Mouse (Mus musculus): Measurements from ENCODE around the gene Tmem189. TPM values are rescaled to one million over a fixed set of nuclear protein-coding genes. Genes with fewer than 3 reads are reported as not detected.

Tmem189 gene
- polyA plus RNA-seq, 1 experiment from 2014 or later, result 22.1 TPM

DNA sequence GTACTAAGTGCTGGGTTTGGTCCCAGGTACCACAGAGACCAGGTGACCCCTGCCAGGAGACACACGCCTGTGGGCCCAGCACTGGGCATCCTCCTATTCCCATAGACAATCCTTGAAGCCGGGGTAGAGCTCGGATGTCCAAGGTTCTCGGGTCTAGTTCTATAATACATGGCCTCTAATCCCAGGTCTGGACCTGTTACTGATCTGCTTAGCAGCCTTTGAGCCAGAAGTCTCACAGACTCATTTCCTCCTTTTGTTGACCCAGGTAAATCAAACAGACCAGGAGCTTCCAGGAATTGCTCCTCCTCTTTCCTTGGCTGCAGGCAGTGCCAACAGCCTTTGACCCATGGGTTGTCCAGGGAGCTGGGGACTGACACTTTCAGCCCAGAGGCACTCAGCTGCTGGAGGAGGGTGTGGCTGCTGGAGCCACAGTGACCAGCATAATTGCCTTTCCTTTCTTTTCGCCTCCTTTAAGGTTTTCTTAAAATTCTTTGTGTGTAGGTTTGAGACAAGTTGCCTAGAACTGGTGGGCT, 18.5 kb downstream of the Tmem189 start:
- Histone ChIP-seq H3K4me3 (no peak overlapping the region), H3K27ac (no peak overlapping the region), H3K9me3 (replicated peaks) (no peaks in the 10 kb centered on the region), H3K27me3 (no peaks in the 10 kb centered on the region), H3K9ac (no peak overlapping the region), H3K4me1 (no peaks in the 10 kb centered on the region), H3K36me3 (ENCODE audit: poor library complexity, severe bottlenecking) (no peaks in the 10 kb centered on the region), H3K4me2 (0 out of 2 replicates have a peak overlapping the region, but pooled peaks have one; percentile 2)
- WGBS, result 90% methylated on average over 5 of the region's 5 CpGs
- no peak for ATAC-seq

- Histone ChIP-seq H3K27me3 (no peaks in the 10 kb centered on the region), H3K9me3 (replicated peaks) (no peaks in the 10 kb centered on the region), H3K4me2 (no peak overlapping the region), H3K36me3 (ENCODE audit: poor library complexity, severe bottlenecking) (no peaks in the 10 kb centered on the region), H3K27ac (no peak overlapping the region), H3K4me3 (no peak overlapping the region), H3K4me1 (no peaks in the 10 kb centered on the region), H3K9ac (no peak overlapping the region)
- 76% methylated on average over 4 of the region's 4 CpGs for WGBS
- no peak for ATAC-seq
These were observed 20.2 kb downstream of the Tmem189 start for GRCm38 (mm10) chr2:167669398-167669797.

DNA sequence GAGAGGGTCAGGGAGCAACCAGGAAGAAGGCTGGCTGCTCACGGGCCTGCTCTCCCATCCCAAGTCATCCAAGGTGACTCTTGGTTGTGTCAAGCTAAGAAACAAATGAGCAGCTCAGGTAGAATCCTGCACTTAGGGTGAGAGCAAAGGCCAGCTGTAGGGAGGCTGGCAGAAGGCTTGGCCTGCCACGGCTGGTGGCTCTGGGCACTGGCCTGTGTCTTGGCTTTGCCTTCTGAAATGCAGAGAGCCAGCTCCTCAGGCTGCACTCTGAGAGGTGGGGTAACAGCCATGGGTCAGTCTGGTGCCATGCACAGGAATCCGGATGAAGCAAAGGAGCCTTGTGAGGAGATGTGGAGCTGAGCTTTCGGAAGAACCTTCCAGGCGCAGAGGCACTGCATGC, 21.2 kb downstream of the Tmem189 start:
- 88% methylated on average over 5 of the region's 5 CpGs for WGBS

GRCm38 (mm10) chr2:167665972-167666713, 23.5 kb downstream of the Tmem189 start:
- H3K36me3 ChIP-seq (ENCODE audit: poor library complexity, severe bottlenecking), result no peaks in the 10 kb centered on the region
- no peak overlapping the region for H3K4me2 ChIP-seq
- H3K9me3 ChIP-seq (replicated peaks), result no peaks in the 10 kb centered on the region
- H3K4me1 ChIP-seq, result peaks cover 5% of the 10 kb centered on the region; the same call in 1 of the 2 replicates
- no peak overlapping the region for H3K27ac ChIP-seq
- no peak for ATAC-seq
- no peak overlapping the region for H3K9ac ChIP-seq
- peaks cover 15% of the 10 kb centered on the region for H3K27me3 ChIP-seq
- no peak overlapping the region for H3K4me3 ChIP-seq
- 85% methylated on average over 18 of the region's 18 CpGs for whole genome bisulfite sequencing

More for the DNA sequence above, 21.2 kb downstream of the Tmem189 start:
- H3K27ac ChIP-seq, result no peak overlapping the region
- H3K27me3 ChIP-seq, result peaks cover under 1% of the 10 kb centered on the region; the same call in 1 of the 2 replicates
- no peak overlapping the region for H3K4me3 ChIP-seq
- no peak for ATAC-seq
- H3K9ac ChIP-seq, result no peak overlapping the region
- H3K36me3 ChIP-seq (ENCODE audit: poor library complexity, severe bottlenecking), result no peaks in the 10 kb centered on the region
- H3K4me2 ChIP-seq, result no peak overlapping the region
- H3K4me1 ChIP-seq, result no peaks in the 10 kb centered on the region
- no peaks in the 10 kb centered on the region for H3K9me3 ChIP-seq (replicated peaks)

DNA sequence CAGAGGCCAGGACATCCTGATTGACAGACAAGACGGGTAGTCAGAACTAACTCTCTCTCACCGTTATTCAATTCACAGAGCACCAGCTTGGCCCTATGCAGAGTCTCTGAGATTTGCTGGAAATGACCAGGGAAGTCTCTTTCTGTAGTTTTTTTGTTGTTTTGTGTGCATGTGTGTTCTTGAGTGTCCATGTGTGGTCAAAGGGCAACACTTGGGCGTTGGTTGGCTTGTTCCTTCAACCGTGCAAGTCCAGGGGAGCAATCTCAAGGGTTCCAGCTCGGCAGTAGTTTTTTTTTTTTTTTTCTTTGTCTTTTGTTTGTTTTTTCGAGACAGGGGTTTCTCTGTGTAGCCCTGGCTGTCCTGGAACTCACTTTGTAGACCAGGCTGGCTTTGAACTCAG, 26.9 kb downstream of the Tmem189 start:
- no peaks in the 10 kb centered on the region; the same call in 1 of the 2 replicates for H3K36me3 ChIP-seq (ENCODE audit: poor library complexity, severe bottlenecking)
- no peak for ATAC-seq
- no peak overlapping the region for H3K27ac ChIP-seq
- peaks cover 15% of the 10 kb centered on the region for H3K27me3 ChIP-seq
- no peaks in the 10 kb centered on the region for H3K9me3 ChIP-seq (replicated peaks)
- H3K4me1 ChIP-seq, result peaks cover 30% of the 10 kb centered on the region
- no peak overlapping the region for H3K4me2 ChIP-seq
- no peak overlapping the region for H3K9ac ChIP-seq
- 53% methylated on average over 6 of the region's 6 CpGs for WGBS
- no peak overlapping the region for H3K4me3 ChIP-seq

- Histone ChIP-seq H3K27ac (0 out of 2 replicates have a peak within 1 kb of the TSS, but pooled peaks have one; percentile 19), H3K36me3 (ENCODE audit: poor library complexity, severe bottlenecking) (no peaks in the 10 kb centered on the region; the same call in 1 of the 2 replicates), H3K9me3 (replicated peaks) (no peaks in the 10 kb centered on the region), H3K4me2 (peak within 1 kb of the TSS; percentile 89), H3K4me3 (peak within 1 kb of the TSS; percentile 76), H3K4me1 (peaks cover 30% of the 10 kb centered on the region), H3K27me3 (peaks cover 15% of the 10 kb centered on the region), H3K9ac (peak within 1 kb of the TSS; percentile 88)
- under 1% methylated on average over 83 of the region's 110 CpGs for WGBS
- ATAC-seq, result peak; percentile 95
These were observed 28.1 kb downstream of the Tmem189 start, which contains the start of gene Gm20431 for GRCm38 (mm10) chr2:167661270-167662203. Gm20431 (minus strand) TSS chr2:167661496.

- Histone ChIP-seq H3K4me1 (peaks cover 30% of the 10 kb centered on the region), H3K4me2 (peak overlapping the region; percentile 89), H3K4me3 (peak overlapping the region; percentile 76), H3K27me3 (peaks cover 15% of the 10 kb centered on the region), H3K27ac (no peak overlapping the region), H3K36me3 (ENCODE audit: poor library complexity, severe bottlenecking) (no peaks in the 10 kb centered on the region; the same call in 1 of the 2 replicates), H3K9me3 (replicated peaks) (no peaks in the 10 kb centered on the region), H3K9ac (peak overlapping the region; percentile 88)
- 2% methylated on average over 12 of the region's 12 CpGs for WGBS
- ATAC-seq, result 0 out of 2 replicates have a peak, but pooled peaks have one; percentile 16
These were observed 29.0 kb downstream of the Tmem189 start for GRCm38 (mm10) chr2:167660611-167660971.

- ATAC-seq, result no peak
- peaks cover 30% of the 10 kb centered on the region for H3K4me1 ChIP-seq
These were observed 29.6 kb downstream of the Tmem189 start for GRCm38 (mm10) chr2:167659847-167660610.

DNA sequence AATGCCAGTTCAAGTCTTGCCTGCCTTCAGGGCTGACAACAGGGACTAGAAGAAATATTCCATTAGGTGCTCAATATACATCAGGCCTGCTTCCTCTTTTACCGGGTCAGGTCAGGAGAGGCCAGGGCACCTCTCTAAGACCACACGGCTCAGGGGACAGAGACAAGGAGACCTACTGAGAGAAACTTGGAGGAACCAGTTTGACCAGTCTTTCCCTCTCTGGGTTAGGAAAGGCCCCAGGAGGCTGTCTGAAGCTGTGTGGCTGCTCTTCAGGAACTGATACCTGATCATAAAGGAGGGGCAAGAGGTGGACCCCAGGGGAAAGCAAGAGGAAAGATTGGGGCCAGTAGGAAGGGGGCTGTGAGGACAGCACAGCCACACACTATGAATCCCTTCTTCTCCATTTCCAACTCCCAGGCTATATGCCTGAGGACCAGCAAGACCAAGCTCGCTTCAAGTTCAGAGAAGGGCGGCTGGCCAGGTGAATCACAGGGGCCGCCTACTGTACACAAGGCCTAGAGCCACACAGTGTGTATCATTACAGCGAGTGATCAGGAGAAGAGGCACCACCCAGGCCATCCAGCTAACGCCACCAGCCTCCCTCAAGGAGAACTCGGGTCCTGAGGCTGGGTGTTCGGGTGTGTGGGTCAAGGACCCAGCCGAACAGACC, 30.3 kb downstream of the Tmem189 start:
- H3K27me3 ChIP-seq, result peaks cover 15% of the 10 kb centered on the region
- WGBS, result 82% methylated on average over 10 of the region's 10 CpGs
- peak overlapping the region; percentile 89 for H3K4me2 ChIP-seq
- H3K36me3 ChIP-seq (ENCODE audit: poor library complexity, severe bottlenecking), result peaks cover 7% of the 10 kb centered on the region
- H3K4me3 ChIP-seq, result 0 out of 2 replicates have a peak overlapping the region, but pooled peaks have one; percentile 76
- no peak overlapping the region for H3K27ac ChIP-seq
- no peak for ATAC-seq
- peak overlapping the region; percentile 88; the same call in 1 of the 2 replicates for H3K9ac ChIP-seq
- peaks cover 30% of the 10 kb centered on the region for H3K4me1 ChIP-seq
- no peaks in the 10 kb centered on the region for H3K9me3 ChIP-seq (replicated peaks)

More at GRCm38 (mm10) chr2:167659847-167660610, 29.6 kb downstream of the Tmem189 start:
- Histone ChIP-seq H3K4me3 (peak overlapping the region; percentile 76), H3K9ac (peak overlapping the region; percentile 88), H3K27me3 (peaks cover 15% of the 10 kb centered on the region), H3K4me2 (peak overlapping the region; percentile 89), H3K36me3 (ENCODE audit: poor library complexity, severe bottlenecking) (peaks cover under 1% of the 10 kb centered on the region; the same call in 1 of the 2 replicates), H3K27ac (no peak overlapping the region), H3K9me3 (replicated peaks) (no peaks in the 10 kb centered on the region)
- 27% methylated on average over 13 of the region's 13 CpGs for WGBS

- H3K9ac ChIP-seq, result peak overlapping the region; percentile 3; the same call in 1 of the 2 replicates
- ATAC-seq, result no peak
- WGBS, result 86% methylated on average over 11 of the region's 11 CpGs
These were observed 30.9 kb downstream of the Tmem189 start for GRCm38 (mm10) chr2:167658712-167659111.

More at GRCm38 (mm10) chr2:167658712-167659111, 30.9 kb downstream of the Tmem189 start:
- H3K9me3 ChIP-seq (replicated peaks), result no peaks in the 10 kb centered on the region
- H3K4me3 ChIP-seq, result no peak overlapping the region
- H3K27me3 ChIP-seq, result peaks cover 15% of the 10 kb centered on the region
- no peak overlapping the region for H3K27ac ChIP-seq
- no peak overlapping the region for H3K4me2 ChIP-seq
- peaks cover 13% of the 10 kb centered on the region for H3K36me3 ChIP-seq (ENCODE audit: poor library complexity, severe bottlenecking)
- peaks cover 30% of the 10 kb centered on the region for H3K4me1 ChIP-seq
